Mouse (Mus musculus): ENCODE results near the gene Mcemp1. TPM values are rescaled to one million over a fixed set of nuclear protein-coding genes. Genes with fewer than 3 reads are reported as not detected.

Mcemp1 gene
- 0.47 and 0.54 TPM in 2 replicates for polyA plus RNA-seq (2015; fragmentation: Nextera tagmentation; extraction: Ambion mirVana)

DNA sequence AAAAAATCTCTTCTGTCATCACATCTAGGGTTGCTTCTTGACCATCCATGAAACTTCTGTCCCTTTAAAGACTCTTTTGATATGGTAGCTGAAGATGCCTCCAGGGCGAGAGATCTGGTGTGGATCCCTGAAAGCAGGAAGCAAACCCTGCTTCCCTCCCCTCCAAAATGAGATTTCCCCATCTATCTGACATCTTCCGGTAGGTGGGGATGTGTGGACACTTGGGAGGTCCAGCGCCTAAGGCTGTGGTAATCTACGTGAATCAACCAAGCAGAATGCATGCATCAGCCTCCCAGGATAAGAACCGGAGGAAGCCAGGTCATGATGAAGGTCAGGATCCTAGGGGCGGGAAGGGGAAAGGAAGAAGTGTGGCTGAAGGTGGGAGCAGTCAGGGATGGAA is at the start of gene Mcemp1:
Gene Mcemp1, plus strand, starts transcription at position 248 of the 400 bp plus-strand sequence.
- Histone ChIP-seq H3K36me3 (ENCODE audit: insufficient read depth, low read length) (no peaks in the 10 kb centered on the region), H3K4me2 (ENCODE audit: low read length) (no peak within 1 kb of the TSS), H3K4me1 (replicated peaks; ENCODE audit: insufficient read depth, low read length) (no peaks in the 10 kb centered on the region), H3K27ac (no peak within 1 kb of the TSS), H3K4me3 (replicated peaks; ENCODE audit: low read depth, low read length) (no peak within 1 kb of the TSS), H3K27me3 (ENCODE audit: insufficient read depth, low read length) (no peaks in the 10 kb centered on the region), H3K9me3 (replicated peaks; ENCODE audit: low read length) (no peaks in the 10 kb centered on the region), H3K9ac (ENCODE audit: low read depth, low read length) (no peak within 1 kb of the TSS)
- DNase-seq (ENCODE audit: low spot score) (no peak), ATAC-seq (replicated peaks; ENCODE audit: low FRiP score, low read depth) (no peak)
- TF ChIP-seq CTCF (IDR thresholded peaks at IDR 0.05; ENCODE audit: low read depth): no peak
- 61% methylated on average over 6 of the region's 6 CpGs for WGBS

DNA sequence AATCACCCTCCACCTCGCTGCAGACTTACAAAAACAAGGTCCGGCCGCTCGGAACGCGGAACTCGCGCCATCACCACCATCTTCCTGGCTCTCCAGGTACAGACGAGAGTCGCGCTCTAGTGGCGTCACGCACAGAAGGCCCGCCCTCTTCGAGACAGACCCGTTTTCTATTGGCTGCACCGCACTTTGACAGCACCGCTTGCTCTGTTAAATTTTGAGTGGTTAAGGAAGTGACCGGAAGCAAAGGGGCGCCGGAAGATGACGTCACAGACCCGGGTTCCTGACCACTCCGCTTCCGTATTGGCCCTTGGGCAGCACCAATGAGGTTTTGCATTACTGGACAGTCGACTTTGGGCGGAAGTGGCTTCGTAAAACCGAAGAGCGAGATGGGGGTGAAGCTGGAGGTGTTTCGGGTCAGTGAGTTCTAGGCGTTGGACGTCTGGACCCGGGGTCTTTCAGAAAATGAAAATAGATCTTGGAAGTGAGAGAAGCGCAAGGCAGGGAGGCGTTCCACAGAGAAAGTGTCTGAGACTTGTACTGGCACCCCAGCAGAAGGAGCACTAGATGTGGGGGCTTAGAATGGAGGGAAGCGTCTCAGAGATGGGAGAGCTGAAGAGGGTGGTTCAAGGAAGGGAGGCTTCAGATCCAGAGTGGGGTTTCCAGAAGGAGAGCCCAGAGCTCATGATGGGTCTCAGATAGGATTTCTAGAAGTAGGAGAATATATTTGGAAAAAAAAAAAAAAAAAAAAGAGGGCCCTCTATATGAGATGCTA is 44.2 kb upstream of the Mcemp1 start, which contains the start of the genes Xab2 and Pet100:
Gene Xab2, minus strand, starts transcription at position 118 of the 772 bp plus-strand sequence.
Gene Pet100, plus strand, starts transcription at position 350 of the 772 bp plus-strand sequence.
- Histone ChIP-seq H3K27ac (no peak within 1 kb of the TSS), H3K27me3 (ENCODE audit: insufficient read depth, low read length) (no peaks in the 10 kb centered on the region), H3K9me3 (replicated peaks; ENCODE audit: low read length) (no peaks in the 10 kb centered on the region), H3K4me2 (ENCODE audit: low read length) (peak within 1 kb of the TSS; percentile 88), H3K9ac (ENCODE audit: low read depth, low read length) (peak within 1 kb of the TSS; percentile 78), H3K36me3 (ENCODE audit: insufficient read depth, low read length) (peaks cover 9% of the 10 kb centered on the region), H3K4me3 (replicated peaks; ENCODE audit: low read depth, low read length) (peak within 1 kb of the TSS; percentile 83), H3K4me1 (replicated peaks; ENCODE audit: insufficient read depth, low read length) (peaks cover 8% of the 10 kb centered on the region)
- ATAC-seq (replicated peaks; ENCODE audit: low FRiP score, low read depth) (peak; percentile 98), DNase-seq (ENCODE audit: low spot score) (peak; percentile 99)
- TF ChIP-seq CTCF (IDR thresholded peaks at IDR 0.05; ENCODE audit: low read depth): no peak
- WGBS: under 1% methylated on average over 37 of the region's 37 CpGs

DNA sequence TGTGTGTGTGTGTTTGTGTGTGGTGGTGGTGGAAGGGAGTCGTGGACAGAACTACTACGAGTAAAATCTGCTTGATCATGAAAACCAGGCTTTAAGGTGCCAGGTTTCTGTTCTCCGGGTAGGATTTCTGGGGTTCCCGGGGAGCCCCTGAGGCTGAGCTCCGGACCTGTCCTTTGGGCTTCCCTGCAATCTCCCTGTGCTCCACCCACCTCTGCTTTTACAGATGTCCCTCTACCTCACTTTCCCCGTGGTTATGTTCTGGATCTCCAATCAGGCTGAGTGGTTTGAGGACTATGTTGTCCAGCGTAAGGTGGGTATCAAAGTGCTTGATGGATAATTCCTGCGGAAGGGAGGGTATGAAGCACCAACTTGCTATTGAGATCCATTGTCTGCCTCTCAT is 43.4 kb upstream of the Mcemp1 start:
- H3K9me3 ChIP-seq (replicated peaks; ENCODE audit: low read length): no peaks in the 10 kb centered on the region
- H3K27ac ChIP-seq: no peak overlapping the region
- no peak for DNase-seq (ENCODE audit: low spot score)
- no peak overlapping the region for H3K9ac ChIP-seq (ENCODE audit: low read depth, low read length)
- no peaks in the 10 kb centered on the region for H3K27me3 ChIP-seq (ENCODE audit: insufficient read depth, low read length)
- peaks cover 8% of the 10 kb centered on the region for H3K4me1 ChIP-seq (replicated peaks; ENCODE audit: insufficient read depth, low read length)
- no peak for TF ChIP-seq CTCF (IDR thresholded peaks at IDR 0.05; ENCODE audit: low read depth)
- WGBS: 66% methylated on average over 8 of the region's 8 CpGs
- no peak for ATAC-seq (replicated peaks; ENCODE audit: low FRiP score, low read depth)
- peak overlapping the region; percentile 83 for H3K4me2 ChIP-seq (ENCODE audit: low read length)
- peak overlapping the region; percentile 83 for H3K4me3 ChIP-seq (replicated peaks; ENCODE audit: low read depth, low read length)
- peaks cover 9% of the 10 kb centered on the region for H3K36me3 ChIP-seq (ENCODE audit: insufficient read depth, low read length)

DNA sequence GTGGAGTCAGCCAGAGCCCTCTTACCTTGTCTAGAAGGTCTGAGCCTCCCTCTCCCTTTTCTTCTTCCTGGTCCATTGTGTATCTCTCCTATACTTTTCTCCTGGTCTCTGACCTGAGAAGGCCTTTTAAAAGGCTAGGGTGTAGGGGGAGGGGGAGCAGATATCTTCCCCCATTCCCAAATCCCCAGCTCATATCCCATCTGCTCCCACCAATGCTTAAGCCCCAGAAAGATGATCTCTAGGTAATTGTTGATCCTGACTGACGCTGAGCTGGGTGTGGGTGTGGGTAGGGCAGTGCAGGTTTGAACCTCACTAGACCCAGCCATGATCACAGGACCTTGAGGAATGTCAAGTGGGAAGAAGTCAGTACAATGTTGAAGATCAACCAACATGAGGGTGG is 40.1 kb upstream of the Mcemp1 start, which contains the start of gene Pcp2:
Gene Pcp2, minus strand, starts transcription at position 101 of the 400 bp plus-strand sequence.
- Histone ChIP-seq H3K36me3 (ENCODE audit: insufficient read depth, low read length) (no peaks in the 10 kb centered on the region), H3K27me3 (ENCODE audit: insufficient read depth, low read length) (0 out of 2 replicates have a peak, but pooled peaks cover 3% of the 10 kb centered on the region), H3K4me3 (replicated peaks; ENCODE audit: low read depth, low read length) (no peak within 1 kb of the TSS), H3K4me1 (replicated peaks; ENCODE audit: insufficient read depth, low read length) (peaks cover under 1% of the 10 kb centered on the region), H3K27ac (no peak within 1 kb of the TSS), H3K4me2 (ENCODE audit: low read length) (no peak within 1 kb of the TSS), H3K9ac (ENCODE audit: low read depth, low read length) (no peak within 1 kb of the TSS), H3K9me3 (replicated peaks; ENCODE audit: low read length) (no peaks in the 10 kb centered on the region)
- DNase-seq (ENCODE audit: low spot score) (no peak), ATAC-seq (replicated peaks; ENCODE audit: low FRiP score, low read depth) (no peak)
- no peak for TF ChIP-seq CTCF (IDR thresholded peaks at IDR 0.05; ENCODE audit: low read depth)
- 52% methylated on average over 1 of the region's 1 CpGs for WGBS

DNA sequence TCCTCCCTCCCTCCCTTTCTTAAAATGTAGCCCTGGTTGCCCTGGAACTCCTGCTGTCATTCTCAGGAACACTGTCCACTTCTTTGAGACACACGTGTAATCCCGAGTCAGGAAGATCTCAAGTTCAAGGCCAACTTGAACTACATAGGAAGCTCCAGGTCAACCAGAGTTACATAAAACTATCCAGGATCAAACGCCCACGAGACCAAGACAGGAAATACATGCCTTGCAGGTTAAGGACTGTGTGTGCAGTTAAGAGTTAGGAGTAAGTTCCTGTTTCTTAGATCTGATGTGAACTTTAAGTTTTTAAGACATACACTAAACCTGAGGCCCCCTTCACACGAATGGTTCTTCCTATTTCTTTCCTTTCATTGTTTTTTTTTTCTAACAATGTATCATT is 38.6 kb upstream of the Mcemp1 start:
- 55% methylated on average over 5 of the region's 5 CpGs for WGBS
- no peak overlapping the region for H3K27ac ChIP-seq
- H3K4me2 ChIP-seq (ENCODE audit: low read length): no peak overlapping the region
- H3K27me3 ChIP-seq (ENCODE audit: insufficient read depth, low read length): 0 out of 2 replicates have a peak, but pooled peaks cover 3% of the 10 kb centered on the region
- DNase-seq (ENCODE audit: low spot score) (no peak), ATAC-seq (replicated peaks; ENCODE audit: low FRiP score, low read depth) (no peak)
- no peaks in the 10 kb centered on the region for H3K36me3 ChIP-seq (ENCODE audit: insufficient read depth, low read length)
- H3K9ac ChIP-seq (ENCODE audit: low read depth, low read length): no peak overlapping the region
- H3K9me3 ChIP-seq (replicated peaks; ENCODE audit: low read length): no peaks in the 10 kb centered on the region
- no peaks in the 10 kb centered on the region for H3K4me1 ChIP-seq (replicated peaks; ENCODE audit: insufficient read depth, low read length)
- no peak overlapping the region for H3K4me3 ChIP-seq (replicated peaks; ENCODE audit: low read depth, low read length)
- no peak for TF ChIP-seq CTCF (IDR thresholded peaks at IDR 0.05; ENCODE audit: low read depth)

DNA sequence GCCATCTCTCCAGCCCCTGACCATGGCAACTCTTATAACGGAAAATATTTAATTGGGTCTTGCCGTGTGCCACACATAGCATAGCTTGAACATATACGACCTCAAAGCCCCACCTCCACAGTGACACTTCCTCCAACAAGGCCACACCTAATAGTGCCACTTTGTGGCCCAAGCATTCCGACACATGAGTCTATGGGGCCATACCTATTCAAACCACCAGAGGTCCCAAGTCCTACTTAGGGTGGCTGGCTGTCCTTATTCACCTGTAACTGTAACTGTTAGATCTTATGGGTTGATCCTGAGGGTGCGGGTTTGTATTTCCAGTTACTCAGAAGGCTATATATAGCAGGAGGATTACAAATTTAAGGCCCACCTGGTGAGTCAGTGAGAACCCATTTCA is 37.5 kb upstream of the Mcemp1 start:
- H3K4me1 ChIP-seq (replicated peaks; ENCODE audit: insufficient read depth, low read length): no peaks in the 10 kb centered on the region
- H3K36me3 ChIP-seq (ENCODE audit: insufficient read depth, low read length): no peaks in the 10 kb centered on the region
- 26% methylated on average over 5 of the region's 5 CpGs for WGBS
- 0 out of 2 replicates have a peak, but pooled peaks cover 3% of the 10 kb centered on the region for H3K27me3 ChIP-seq (ENCODE audit: insufficient read depth, low read length)
- no peak overlapping the region for H3K4me2 ChIP-seq (ENCODE audit: low read length)
- no peak overlapping the region for H3K9ac ChIP-seq (ENCODE audit: low read depth, low read length)
- DNase-seq (ENCODE audit: low spot score) (peak; percentile 59), ATAC-seq (replicated peaks; ENCODE audit: low FRiP score, low read depth) (0 out of 2 replicates have a peak, but pooled peaks have one; percentile 37)
- no peak overlapping the region for H3K4me3 ChIP-seq (replicated peaks; ENCODE audit: low read depth, low read length)
- H3K9me3 ChIP-seq (replicated peaks; ENCODE audit: low read length): no peaks in the 10 kb centered on the region
- H3K27ac ChIP-seq: no peak overlapping the region
- TF ChIP-seq CTCF (IDR thresholded peaks at IDR 0.05; ENCODE audit: low read depth): peak; percentile 74

All from kidney, postnatal 0 days (tissue).